Mouse (Mus musculus) heart, postnatal 0 days (tissue): ENCODE data around the gene Syngr1.

Source experiments
- CTCF ChIP-seq: IDR thresholded peaks from 2 replicates; pipeline ENCODE4 v1.5.1; 2016; ENCODE audit warnings: antibody characterized with exemption, control low read depth, low read depth
- EP300 ChIP-seq: IDR thresholded peaks from 2 replicates; pipeline ENCODE4 v1.6.1; 2016; ENCODE audit warnings: antibody characterized with exemption, low read depth

DNA sequence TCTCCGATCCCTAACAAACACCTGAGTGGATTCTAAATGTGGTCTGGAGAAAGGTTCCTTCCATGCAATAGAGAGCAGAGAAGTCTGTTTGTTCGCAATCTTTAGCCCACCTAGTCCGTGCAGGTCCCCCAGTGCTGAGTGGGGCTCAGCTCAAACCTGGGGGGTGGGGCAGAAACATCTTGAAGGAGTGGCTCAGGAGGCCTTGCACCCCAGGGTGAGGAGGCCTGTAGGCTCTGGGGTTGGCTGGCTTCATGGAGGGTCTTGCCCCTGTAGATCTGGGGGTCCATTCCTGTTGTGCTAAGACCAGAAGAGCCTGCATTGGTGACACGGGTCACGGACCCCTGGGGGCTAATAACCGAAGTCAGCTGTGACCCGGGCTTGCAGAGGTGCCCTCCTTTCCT lies 907 bp downstream of the Syngr1 start:
- TF ChIP-seq CTCF (no peak), EP300 (no peak)
